Mouse (Mus musculus): ENCODE measurements around the gene Fam163a. TPM values are rescaled to one million over a fixed set of nuclear protein-coding genes. Genes with fewer than 3 reads are reported as not detected.

Fam163a gene
- total and polyA plus RNA-seq, 2 experiments from 2014 or later = 5.2 to 6.9 TPM

DNA sequence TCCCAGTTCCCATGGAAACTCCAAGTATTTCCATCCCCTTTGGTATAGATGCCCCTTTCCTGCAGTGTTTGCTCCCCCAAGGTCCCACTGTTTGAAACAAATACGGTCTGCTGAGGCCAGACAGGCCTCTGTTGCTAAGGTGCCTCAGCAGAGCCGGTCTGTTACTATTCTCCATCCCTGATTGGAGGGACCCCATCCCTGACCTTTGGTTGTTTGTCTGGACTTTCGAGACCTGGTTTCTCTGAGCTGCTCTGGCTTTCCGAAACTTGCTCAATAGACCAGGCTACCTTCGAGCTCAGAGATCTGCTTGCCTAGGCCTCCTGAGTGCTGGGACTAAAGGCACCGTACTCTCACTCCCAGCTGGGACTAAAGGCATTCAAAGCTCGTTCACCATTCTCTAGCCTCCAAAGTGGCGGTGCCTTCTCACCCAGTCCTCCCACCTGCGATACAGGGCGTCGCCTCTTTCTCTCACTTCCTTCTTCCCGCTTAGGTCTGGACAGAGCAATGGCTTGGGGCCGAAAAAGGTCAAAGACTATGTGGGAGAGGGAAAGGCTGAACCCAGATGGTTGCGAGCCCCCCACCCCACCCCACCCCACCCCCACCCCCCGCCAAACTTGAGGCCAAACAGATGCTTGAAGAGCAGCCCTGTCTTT is 131.5 kb downstream of the Fam163a start:
- WGBS = 71% methylated on average over 15 of the region's 15 CpGs
- Histone ChIP-seq H3K27ac (ENCODE audit: low read depth, low read length) (no peak overlapping the region), H3K4me3 (ENCODE audit: low read depth, low read length) (no peak overlapping the region), H3K9ac (no peak overlapping the region), H3K4me2 (ENCODE audit: low read depth) (no peak overlapping the region), H3K36me3 (ENCODE audit: insufficient read depth) (no peaks in the 10 kb centered on the region), H3K27me3 (ENCODE audit: insufficient read depth, low read length) (no peaks in the 10 kb centered on the region), H3K9me3 (ENCODE audit: low read length) (no peaks in the 10 kb centered on the region), H3K4me1 (ENCODE audit: insufficient read depth) (no peaks in the 10 kb centered on the region)
- DNase-seq = no peak
- no peak for TF ChIP-seq CTCF (IDR thresholded peaks at IDR 0.05; ENCODE audit: low read depth)
- ATAC-seq = no peak

DNA sequence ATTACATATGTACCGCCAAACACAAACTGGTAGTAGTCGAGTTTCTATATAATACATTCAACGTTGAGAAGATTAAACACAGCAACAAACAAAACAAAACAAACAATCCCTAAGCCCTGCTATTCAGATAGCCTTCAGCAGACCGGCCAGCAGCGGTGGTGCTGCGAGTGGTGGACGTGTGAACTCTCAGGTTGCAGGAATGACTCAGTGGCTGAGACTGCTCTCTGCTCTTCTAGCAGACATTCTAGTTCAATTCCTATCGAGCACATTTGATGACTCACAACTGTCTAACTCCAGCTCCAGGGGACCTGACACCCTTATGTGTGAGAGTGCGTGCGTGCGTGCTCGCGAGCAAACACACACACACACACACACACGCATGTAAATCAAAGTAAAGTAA is 134.7 kb downstream of the Fam163a start:
- no peak for DNase-seq
- ATAC-seq = no peak
- no peaks in the 10 kb centered on the region for H3K4me1 ChIP-seq (ENCODE audit: insufficient read depth)
- H3K4me3 ChIP-seq (ENCODE audit: low read depth, low read length) = no peak overlapping the region
- no peaks in the 10 kb centered on the region for H3K9me3 ChIP-seq (ENCODE audit: low read length)
- H3K27me3 ChIP-seq (ENCODE audit: insufficient read depth, low read length) = no peaks in the 10 kb centered on the region
- no peak overlapping the region for H3K4me2 ChIP-seq (ENCODE audit: low read depth)
- peaks cover 6% of the 10 kb centered on the region for H3K36me3 ChIP-seq (ENCODE audit: insufficient read depth)
- no peak overlapping the region for H3K27ac ChIP-seq (ENCODE audit: low read depth, low read length)
- no peak for TF ChIP-seq CTCF (IDR thresholded peaks at IDR 0.05; ENCODE audit: low read depth)
- no peak overlapping the region for H3K9ac ChIP-seq
- WGBS = 84% methylated on average over 14 of the region's 14 CpGs

DNA sequence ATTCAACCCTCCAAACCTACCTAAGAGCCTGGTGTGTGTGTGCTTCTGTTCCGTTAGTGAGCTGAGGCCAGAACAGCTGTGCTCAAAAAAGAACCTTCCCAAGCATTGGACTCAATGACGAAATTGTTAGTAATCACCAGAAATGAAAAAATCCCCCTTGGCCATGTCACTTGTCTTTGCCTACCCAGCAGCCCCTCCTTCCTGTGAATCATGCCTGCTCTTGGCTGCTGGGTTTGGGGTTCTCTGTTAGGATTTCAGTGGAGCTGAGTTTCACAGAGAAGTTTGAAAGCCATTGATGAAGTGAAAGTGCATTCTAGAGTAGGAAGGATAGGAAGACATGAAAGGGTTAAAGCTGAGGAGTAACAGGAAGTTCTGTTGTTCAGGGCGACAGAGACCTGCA is 138.7 kb downstream of the Fam163a start:
- Histone ChIP-seq H3K4me3 (ENCODE audit: low read depth, low read length) (no peak overlapping the region), H3K9me3 (ENCODE audit: low read length) (no peaks in the 10 kb centered on the region), H3K4me2 (ENCODE audit: low read depth) (no peak overlapping the region), H3K4me1 (ENCODE audit: insufficient read depth) (no peaks in the 10 kb centered on the region), H3K27me3 (ENCODE audit: insufficient read depth, low read length) (no peaks in the 10 kb centered on the region), H3K36me3 (ENCODE audit: insufficient read depth) (peaks cover 31% of the 10 kb centered on the region), H3K9ac (no peak overlapping the region), H3K27ac (ENCODE audit: low read depth, low read length) (no peak overlapping the region)
- WGBS = 72% methylated on average over 3 of the region's 3 CpGs
- DNase-seq = no peak
- no peak for TF ChIP-seq CTCF (IDR thresholded peaks at IDR 0.05; ENCODE audit: low read depth)
- no peak for ATAC-seq

DNA sequence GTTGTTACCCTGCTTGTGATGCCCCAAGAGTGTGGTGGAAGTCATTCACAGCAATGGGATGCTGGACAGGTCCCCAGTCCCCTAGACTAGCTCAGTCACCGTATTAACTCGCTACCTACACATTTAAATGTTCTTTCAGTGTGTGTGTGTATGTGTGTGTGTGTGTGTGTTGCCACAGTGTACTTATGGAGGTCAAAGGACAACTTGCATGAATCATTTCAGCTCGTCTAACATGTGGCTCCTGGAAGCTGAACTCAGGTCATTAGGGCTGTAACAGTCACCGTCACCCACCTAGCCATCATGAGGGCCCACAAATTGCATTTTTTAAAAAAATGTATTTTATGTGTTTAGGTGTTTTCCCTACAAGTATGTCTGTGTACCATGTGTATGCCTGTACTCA is 142.6 kb downstream of the Fam163a start:
- no peaks in the 10 kb centered on the region for H3K4me1 ChIP-seq (ENCODE audit: insufficient read depth)
- H3K9ac ChIP-seq = no peak overlapping the region
- H3K4me2 ChIP-seq (ENCODE audit: low read depth) = no peak overlapping the region
- ATAC-seq = no peak
- no peaks in the 10 kb centered on the region for H3K9me3 ChIP-seq (ENCODE audit: low read length)
- H3K27me3 ChIP-seq (ENCODE audit: insufficient read depth, low read length) = no peaks in the 10 kb centered on the region
- H3K36me3 ChIP-seq (ENCODE audit: insufficient read depth) = peaks cover 36% of the 10 kb centered on the region
- no peak overlapping the region for H3K4me3 ChIP-seq (ENCODE audit: low read depth, low read length)
- DNase-seq = no peak
- no peak for TF ChIP-seq CTCF (IDR thresholded peaks at IDR 0.05; ENCODE audit: low read depth)
- H3K27ac ChIP-seq (ENCODE audit: low read depth, low read length) = no peak overlapping the region
- WGBS = 93% methylated on average over 4 of the region's 4 CpGs

DNA sequence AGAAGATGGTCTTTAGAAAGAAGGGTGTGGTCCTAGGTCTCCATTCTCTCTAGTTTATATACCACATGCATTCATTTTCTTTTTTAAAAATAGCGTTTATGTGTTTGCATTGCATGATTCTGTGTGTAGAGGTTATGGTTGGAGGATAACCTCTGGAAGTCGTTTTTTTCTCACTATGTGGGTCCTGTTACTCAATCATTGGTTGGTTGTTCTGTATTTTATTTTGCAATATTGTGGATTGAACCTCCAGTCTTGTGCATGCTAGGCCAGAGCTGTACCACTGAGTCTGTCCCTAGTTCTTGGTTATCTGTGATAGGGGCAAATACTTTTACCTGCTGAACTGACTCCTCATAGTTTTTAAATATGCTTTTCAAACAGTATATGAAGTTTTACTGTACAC is 146.6 kb downstream of the Fam163a start:
- 90% methylated on average over 2 of the region's 2 CpGs for WGBS
- Histone ChIP-seq H3K27ac (ENCODE audit: low read depth, low read length) (no peak overlapping the region), H3K4me3 (ENCODE audit: low read depth, low read length) (no peak overlapping the region), H3K9ac (no peak overlapping the region), H3K9me3 (ENCODE audit: low read length) (no peaks in the 10 kb centered on the region), H3K36me3 (ENCODE audit: insufficient read depth) (peaks cover 21% of the 10 kb centered on the region), H3K4me2 (ENCODE audit: low read depth) (no peak overlapping the region), H3K27me3 (ENCODE audit: insufficient read depth, low read length) (no peaks in the 10 kb centered on the region), H3K4me1 (ENCODE audit: insufficient read depth) (no peaks in the 10 kb centered on the region)
- ATAC-seq = no peak
- TF ChIP-seq CTCF (IDR thresholded peaks at IDR 0.05; ENCODE audit: low read depth) = no peak
- DNase-seq = no peak

DNA sequence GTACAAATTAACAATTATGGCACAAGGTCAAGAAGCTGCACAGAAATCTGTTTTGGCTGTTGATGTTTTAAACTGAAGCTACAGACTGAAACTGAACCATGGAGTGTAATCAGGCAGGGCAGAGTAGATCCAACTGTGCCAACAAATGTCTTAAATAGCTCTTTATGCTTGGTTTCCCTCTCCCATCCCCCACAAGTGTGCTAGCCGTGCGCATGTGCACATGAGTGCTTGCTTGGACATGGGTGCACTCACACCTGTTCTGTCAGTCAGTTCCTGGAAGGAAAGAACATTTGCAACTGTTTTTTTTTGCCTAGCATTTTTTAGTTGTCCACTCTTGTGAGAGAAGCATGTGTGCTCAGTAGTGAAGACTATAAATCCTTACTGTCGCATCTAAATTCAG is 158.1 kb downstream of the Fam163a start:
- no peaks in the 10 kb centered on the region for H3K27me3 ChIP-seq (ENCODE audit: insufficient read depth, low read length)
- TF ChIP-seq CTCF (IDR thresholded peaks at IDR 0.05; ENCODE audit: low read depth) = no peak
- ATAC-seq (no peak), DNase-seq (no peak)
- H3K4me1 ChIP-seq (ENCODE audit: insufficient read depth) = 0 out of 2 replicates have a peak, but pooled peaks cover 5% of the 10 kb centered on the region
- 68% methylated on average over 3 of the region's 3 CpGs for WGBS
- H3K9me3 ChIP-seq (ENCODE audit: low read length) = no peaks in the 10 kb centered on the region
- H3K4me3 ChIP-seq (ENCODE audit: low read depth, low read length) = no peak overlapping the region
- no peak overlapping the region for H3K4me2 ChIP-seq (ENCODE audit: low read depth)
- H3K36me3 ChIP-seq (ENCODE audit: insufficient read depth) = peaks cover 20% of the 10 kb centered on the region
- H3K27ac ChIP-seq (ENCODE audit: low read depth, low read length) = no peak overlapping the region
- no peak overlapping the region for H3K9ac ChIP-seq

DNA sequence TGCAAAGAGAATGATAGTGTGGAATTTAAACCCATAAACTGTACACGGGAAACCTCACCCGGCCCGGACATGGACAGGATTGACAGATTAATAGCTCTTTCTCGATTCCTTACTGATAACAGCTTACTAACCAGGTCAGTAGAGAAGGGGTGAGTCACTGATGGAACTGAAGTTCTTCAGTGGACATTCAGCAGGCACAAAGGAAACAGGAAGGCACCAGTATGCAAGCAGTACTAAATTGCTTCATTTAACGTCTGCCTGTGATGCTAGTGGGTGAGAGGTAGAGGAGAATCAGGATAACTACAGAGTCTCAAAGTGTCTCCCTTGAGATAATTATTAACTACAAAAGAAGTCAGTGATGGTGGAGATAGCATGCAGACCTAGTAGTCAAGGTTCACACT is 160.6 kb downstream of the Fam163a start:
- no peak for ATAC-seq
- 0 out of 2 replicates have a peak, but pooled peaks cover 5% of the 10 kb centered on the region for H3K4me1 ChIP-seq (ENCODE audit: insufficient read depth)
- peaks cover 11% of the 10 kb centered on the region; the same call in 1 of the 2 replicates for H3K36me3 ChIP-seq (ENCODE audit: insufficient read depth)
- no peak overlapping the region for H3K4me2 ChIP-seq (ENCODE audit: low read depth)
- H3K9ac ChIP-seq = no peak overlapping the region
- WGBS = 88% methylated on average over 5 of the region's 5 CpGs
- H3K27me3 ChIP-seq (ENCODE audit: insufficient read depth, low read length) = no peaks in the 10 kb centered on the region
- no peak for TF ChIP-seq CTCF (IDR thresholded peaks at IDR 0.05; ENCODE audit: low read depth)
- H3K9me3 ChIP-seq (ENCODE audit: low read length) = no peaks in the 10 kb centered on the region
- DNase-seq = no peak
- H3K4me3 ChIP-seq (ENCODE audit: low read depth, low read length) = no peak overlapping the region
- H3K27ac ChIP-seq (ENCODE audit: low read depth, low read length) = no peak overlapping the region
